Mouse (Mus musculus) cerebellum, adult 2 months (tissue): ENCODE results near the gene Spen.

Source experiments
- CTCF ChIP-seq: fragments of 200-500 bp; IDR thresholded peaks from 2 replicates; pipeline ENCODE4 v1.5.1; 2011; ENCODE audit warnings: low read depth, mild to moderate bottlenecking, control low read depth, low read length, moderate library complexity, borderline replicate concordance; ENCODE audit not compliant: insufficient read depth
- POLR2A ChIP-seq: fragments of 200-500 bp; IDR thresholded peaks from 2 replicates; pipeline ENCODE4 v1.6.1; 2011; ENCODE audit warnings: low read length, control low read depth, borderline replicate concordance; ENCODE audit not compliant: insufficient read depth

- TF ChIP-seq CTCF (no peak), POLR2A (no peak)
These were observed 12.5 kb downstream of the Spen start for GRCm38 (mm10) chr4:141525940-141526339.
